Mouse (Mus musculus): ENCODE data around the gene Kdm7a. TPM values are rescaled to one million over a fixed set of nuclear protein-coding genes. Genes with fewer than 3 reads are reported as not detected.

The Kdm7a gene
- polyA plus RNA-seq, 1 experiment from 2014 or later = 11.3 TPM

- 85% methylated on average over 4 of the region's 4 CpGs for WGBS
- Histone ChIP-seq H3K27ac (no peak overlapping the region), H3K27me3 (no peaks in the 10 kb centered on the region), H3K9ac (replicated peaks) (no peak overlapping the region), H3K4me3 (replicated peaks) (no peak overlapping the region), H3K4me2 (no peak overlapping the region), H3K9me3 (no peaks in the 10 kb centered on the region), H3K4me1 (replicated peaks) (no peaks in the 10 kb centered on the region), H3K36me3 (no peaks in the 10 kb centered on the region)
- no peak for ATAC-seq (ENCODE audit: insufficient number of reproducible peaks, insufficient read depth, low FRiP score, low TSS enrichment, low read depth)
Observed at GRCm38 (mm10) chr6:39232617-39233016, 26.0 kb upstream of the Kdm7a start.

GRCm38 (mm10) chr6:39230664-39231063 lies 24.1 kb upstream of the Kdm7a start:
- Histone ChIP-seq H3K9me3 (no peaks in the 10 kb centered on the region), H3K4me1 (replicated peaks) (no peaks in the 10 kb centered on the region), H3K27me3 (no peaks in the 10 kb centered on the region), H3K4me3 (replicated peaks) (no peak overlapping the region), H3K27ac (no peak overlapping the region), H3K36me3 (no peaks in the 10 kb centered on the region), H3K9ac (replicated peaks) (no peak overlapping the region), H3K4me2 (no peak overlapping the region)
- WGBS = 77% methylated on average over 8 of the region's 8 CpGs
- ATAC-seq (ENCODE audit: insufficient number of reproducible peaks, insufficient read depth, low FRiP score, low TSS enrichment, low read depth) = no peak

- no peaks in the 10 kb centered on the region for H3K36me3 ChIP-seq
- no peak overlapping the region for H3K9ac ChIP-seq (replicated peaks)
- H3K4me2 ChIP-seq = no peak overlapping the region
- no peak overlapping the region for H3K4me3 ChIP-seq (replicated peaks)
- no peak for ATAC-seq (ENCODE audit: insufficient number of reproducible peaks, insufficient read depth, low FRiP score, low TSS enrichment, low read depth)
- no peaks in the 10 kb centered on the region for H3K4me1 ChIP-seq (replicated peaks)
- H3K27ac ChIP-seq = no peak overlapping the region
- H3K27me3 ChIP-seq = no peaks in the 10 kb centered on the region
- WGBS = 66% methylated on average over 9 of the region's 9 CpGs
- H3K9me3 ChIP-seq = no peaks in the 10 kb centered on the region
Observed at GRCm38 (mm10) chr6:39226610-39226955, 20.0 kb upstream of the Kdm7a start.

GRCm38 (mm10) chr6:39225876-39226609 lies 19.5 kb upstream of the Kdm7a start:
- Histone ChIP-seq H3K9ac (replicated peaks) (no peak overlapping the region; the same call in 1 of the 2 replicates), H3K4me3 (replicated peaks) (no peak overlapping the region), H3K36me3 (no peaks in the 10 kb centered on the region), H3K4me1 (replicated peaks) (no peaks in the 10 kb centered on the region), H3K4me2 (no peak overlapping the region), H3K9me3 (no peaks in the 10 kb centered on the region), H3K27me3 (no peaks in the 10 kb centered on the region), H3K27ac (no peak overlapping the region)
- ATAC-seq (ENCODE audit: insufficient number of reproducible peaks, insufficient read depth, low FRiP score, low TSS enrichment, low read depth) = no peak
- 33% methylated on average over 7 of the region's 7 CpGs for WGBS

- Histone ChIP-seq H3K4me3 (replicated peaks) (no peak overlapping the region), H3K9ac (replicated peaks) (no peak overlapping the region), H3K27me3 (no peaks in the 10 kb centered on the region), H3K36me3 (no peaks in the 10 kb centered on the region), H3K4me1 (replicated peaks) (no peaks in the 10 kb centered on the region), H3K27ac (no peak overlapping the region), H3K9me3 (no peaks in the 10 kb centered on the region), H3K4me2 (no peak overlapping the region)
- 86% methylated on average over 5 of the region's 5 CpGs for WGBS
- no peak for ATAC-seq (ENCODE audit: insufficient number of reproducible peaks, insufficient read depth, low FRiP score, low TSS enrichment, low read depth)
Observed at GRCm38 (mm10) chr6:39223328-39223885, 16.8 kb upstream of the Kdm7a start.

GRCm38 (mm10) chr6:39222487-39222886 lies 15.9 kb upstream of the Kdm7a start:
- no peak for ATAC-seq (ENCODE audit: insufficient number of reproducible peaks, insufficient read depth, low FRiP score, low TSS enrichment, low read depth)
- Histone ChIP-seq H3K4me3 (replicated peaks) (no peak overlapping the region), H3K9ac (replicated peaks) (no peak overlapping the region), H3K4me1 (replicated peaks) (no peaks in the 10 kb centered on the region), H3K4me2 (no peak overlapping the region), H3K9me3 (no peaks in the 10 kb centered on the region), H3K27ac (no peak overlapping the region), H3K27me3 (no peaks in the 10 kb centered on the region), H3K36me3 (no peaks in the 10 kb centered on the region)
- WGBS = 79% methylated on average over 5 of the region's 5 CpGs

GRCm38 (mm10) chr6:39217961-39218360 lies 11.4 kb upstream of the Kdm7a start:
- no peak overlapping the region for H3K27ac ChIP-seq
- 84% methylated on average over 2 of the region's 2 CpGs for WGBS
- H3K9me3 ChIP-seq = no peaks in the 10 kb centered on the region
- ATAC-seq (ENCODE audit: insufficient number of reproducible peaks, insufficient read depth, low FRiP score, low TSS enrichment, low read depth) = no peak
- no peaks in the 10 kb centered on the region for H3K36me3 ChIP-seq
- H3K27me3 ChIP-seq = no peaks in the 10 kb centered on the region
- H3K4me1 ChIP-seq (replicated peaks) = no peaks in the 10 kb centered on the region
- no peak overlapping the region for H3K4me2 ChIP-seq
- H3K9ac ChIP-seq (replicated peaks) = no peak overlapping the region
- H3K4me3 ChIP-seq (replicated peaks) = no peak overlapping the region

GRCm38 (mm10) chr6:39217138-39217537 lies 10.5 kb upstream of the Kdm7a start:
- Histone ChIP-seq H3K36me3 (no peaks in the 10 kb centered on the region), H3K27ac (no peak overlapping the region), H3K27me3 (no peaks in the 10 kb centered on the region), H3K4me1 (replicated peaks) (no peaks in the 10 kb centered on the region), H3K4me3 (replicated peaks) (no peak overlapping the region), H3K9ac (replicated peaks) (no peak overlapping the region), H3K4me2 (no peak overlapping the region), H3K9me3 (no peaks in the 10 kb centered on the region)
- WGBS = 96% methylated on average over 3 of the region's 3 CpGs
- no peak for ATAC-seq (ENCODE audit: insufficient number of reproducible peaks, insufficient read depth, low FRiP score, low TSS enrichment, low read depth)

GRCm38 (mm10) chr6:39214949-39215606 lies 8.5 kb upstream of the Kdm7a start:
- Histone ChIP-seq H3K27me3 (no peaks in the 10 kb centered on the region), H3K4me3 (replicated peaks) (no peak overlapping the region), H3K27ac (no peak overlapping the region), H3K9ac (replicated peaks) (no peak overlapping the region), H3K4me2 (no peak overlapping the region), H3K36me3 (no peaks in the 10 kb centered on the region), H3K9me3 (no peaks in the 10 kb centered on the region), H3K4me1 (replicated peaks) (no peaks in the 10 kb centered on the region)
- no peak for ATAC-seq (ENCODE audit: insufficient number of reproducible peaks, insufficient read depth, low FRiP score, low TSS enrichment, low read depth)
- 67% methylated on average over 5 of the region's 5 CpGs for WGBS

GRCm38 (mm10) chr6:39209677-39210076 lies 3.1 kb upstream of the Kdm7a start:
- no peaks in the 10 kb centered on the region for H3K9me3 ChIP-seq
- H3K4me3 ChIP-seq (replicated peaks) = no peak overlapping the region
- H3K9ac ChIP-seq (replicated peaks) = no peak overlapping the region
- no peak overlapping the region for H3K4me2 ChIP-seq
- H3K27me3 ChIP-seq = no peaks in the 10 kb centered on the region
- WGBS = 90% methylated on average over 4 of the region's 4 CpGs
- H3K4me1 ChIP-seq (replicated peaks) = no peaks in the 10 kb centered on the region
- H3K27ac ChIP-seq = no peak overlapping the region
- H3K36me3 ChIP-seq = no peaks in the 10 kb centered on the region
- ATAC-seq (ENCODE audit: insufficient number of reproducible peaks, insufficient read depth, low FRiP score, low TSS enrichment, low read depth) = no peak

- no peak overlapping the region for H3K4me2 ChIP-seq
Observed at GRCm38 (mm10) chr6:39208181-39208580, 1.6 kb upstream of the Kdm7a start.

More at GRCm38 (mm10) chr6:39208181-39208580, 1.6 kb upstream of the Kdm7a start:
- Histone ChIP-seq H3K9ac (replicated peaks) (no peak overlapping the region), H3K9me3 (no peaks in the 10 kb centered on the region), H3K4me1 (replicated peaks) (peaks cover 6% of the 10 kb centered on the region; the same call in 1 of the 2 replicates), H3K36me3 (no peaks in the 10 kb centered on the region), H3K27me3 (no peaks in the 10 kb centered on the region), H3K4me3 (replicated peaks) (no peak overlapping the region), H3K27ac (no peak overlapping the region)
- WGBS = 75% methylated on average over 4 of the region's 4 CpGs
- ATAC-seq (ENCODE audit: insufficient number of reproducible peaks, insufficient read depth, low FRiP score, low TSS enrichment, low read depth) = no peak

All from limb, embryonic 12.5 days (tissue).